Mouse (Mus musculus) kidney, embryonic 15.5 days (tissue): Measurements from ENCODE around the gene Hcn2. TPM values are rescaled to one million over a fixed set of nuclear protein-coding genes. Genes with fewer than 3 reads are reported as not detected.

Experiments
- ATAC-seq: fragments of 200-750 bp; cut with Nextera tagmentation; replicated peaks from 2 replicates; pipeline ENCODE4 v1.8.0; 2017; ENCODE audit warnings: moderate TSS enrichment; ENCODE audit not compliant: low FRiP score
- H3K27ac ChIP-seq: fragments of 300-500 bp; sonication (generic); 2 replicates; pipeline ENCODE4 v1.5.1; 2015; ENCODE audit warnings: mild to moderate bottlenecking, inconsistent platforms
- H3K27me3 ChIP-seq: fragments of 300-500 bp; sonication (generic); 2 replicates; pipeline ENCODE4 v1.6.1; 2015; ENCODE audit warnings: inconsistent platforms
- H3K36me3 ChIP-seq: fragments of 300-500 bp; sonication (generic); 2 replicates; pipeline ENCODE4 v1.6.1; 2015; ENCODE audit warnings: inconsistent platforms
- H3K4me1 ChIP-seq: fragments of 300-500 bp; sonication (generic); 2 replicates; pipeline ENCODE4 v1.6.1; 2015; ENCODE audit warnings: inconsistent platforms
- H3K4me2 ChIP-seq: fragments of 300-500 bp; sonication (generic); 2 replicates; pipeline ENCODE4 v1.6.1; 2015; ENCODE audit warnings: moderate library complexity, mild to moderate bottlenecking, inconsistent platforms
- H3K4me3 ChIP-seq: fragments of 300-500 bp; sonication (generic); replicated peaks from 2 replicates; pipeline ENCODE4 v1.5.1; 2015; ENCODE audit warnings: mild to moderate bottlenecking, inconsistent platforms
- H3K9ac ChIP-seq: fragments of 300-500 bp; sonication (generic); 2 replicates; pipeline ENCODE4 v1.6.1; 2015; ENCODE audit warnings: mild to moderate bottlenecking, inconsistent platforms
- H3K9me3 ChIP-seq: fragments of 300-500 bp; sonication (generic); replicated peaks from 2 replicates; pipeline ENCODE4 v1.6.1; 2016; ENCODE audit warnings: inconsistent platforms
- WGBS: fragments of 180-500 bp; shearing (Covaris S2); methylation state at CpG from one replicate; pipeline ENCODE4 v1.1.7; 2015; ENCODE audit warnings: mixed read lengths; 5-methylcytosine and 5-hydroxymethylcytosine counted together
- polyA plus RNA-seq: library from polyadenylated mRNA; unstranded; fragments of >200 nt; fragmentation: Nextera tagmentation; extraction: Ambion mirVana; gene quantifications from 2 replicates; pipeline ENCODE4 v1.2.1, GENCODE M21; 2015

Gene Hcn2
- polyA plus RNA-seq, 1 experiment from 2014 or later: 0.19 TPM

GRCm38 (mm10) chr10:79717640-79718357 is 1.4 kb downstream of the Hcn2 start:
- 4% methylated on average over 43 of the region's 43 CpGs for WGBS
- peaks cover 19% of the 10 kb centered on the region for H3K4me1 ChIP-seq
- peaks cover 70% of the 10 kb centered on the region for H3K27me3 ChIP-seq

GRCm38 (mm10) chr10:79721089-79721488 is 4.7 kb downstream of the Hcn2 start:
- peaks cover 26% of the 10 kb centered on the region for H3K4me1 ChIP-seq
- no peak for ATAC-seq
- no peak overlapping the region for H3K27ac ChIP-seq
- no peaks in the 10 kb centered on the region for H3K36me3 ChIP-seq
- no peaks in the 10 kb centered on the region for H3K9me3 ChIP-seq
- WGBS: 64% methylated on average over 5 of the region's 5 CpGs
- H3K4me3 ChIP-seq: no peak overlapping the region
- peaks cover 46% of the 10 kb centered on the region for H3K27me3 ChIP-seq
- H3K9ac ChIP-seq: no peak overlapping the region
- H3K4me2 ChIP-seq: no peak overlapping the region

More at GRCm38 (mm10) chr10:79717640-79718357, 1.4 kb downstream of the Hcn2 start:
- 0 out of 2 replicates have a peak, but pooled peaks have one; percentile 3 for ATAC-seq
- peak overlapping the region; percentile 59 for H3K4me3 ChIP-seq
- H3K36me3 ChIP-seq: no peaks in the 10 kb centered on the region
- peak overlapping the region; percentile 95 for H3K4me2 ChIP-seq
- H3K9ac ChIP-seq: no peak overlapping the region
- H3K27ac ChIP-seq: no peak overlapping the region
- H3K9me3 ChIP-seq: no peaks in the 10 kb centered on the region

DNA sequence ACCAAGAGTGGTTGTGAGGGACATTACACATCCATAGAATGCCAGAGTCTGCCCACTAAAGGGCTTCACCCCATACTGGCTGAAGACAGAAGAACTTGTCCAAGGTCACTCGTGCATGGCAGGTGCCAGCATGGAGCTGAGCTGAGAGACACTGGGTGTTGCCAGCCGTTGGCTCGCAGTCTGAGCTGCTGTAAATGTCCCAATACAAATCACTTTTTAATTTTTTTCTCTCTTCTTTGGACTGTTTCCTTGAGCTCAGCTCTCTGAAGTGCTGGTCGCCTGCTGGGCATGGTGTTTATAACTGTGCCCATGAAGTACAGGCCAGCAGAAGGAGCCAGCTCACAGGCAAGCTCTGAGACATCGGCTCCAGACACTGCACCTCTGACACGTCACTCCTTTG is 6.6 kb downstream of the Hcn2 start:
- Histone ChIP-seq H3K36me3 (no peaks in the 10 kb centered on the region), H3K27me3 (peaks cover 26% of the 10 kb centered on the region), H3K9ac (no peak overlapping the region), H3K4me1 (peaks cover 16% of the 10 kb centered on the region), H3K9me3 (no peaks in the 10 kb centered on the region), H3K4me3 (no peak overlapping the region), H3K27ac (no peak overlapping the region), H3K4me2 (no peak overlapping the region)
- WGBS: 73% methylated on average over 6 of the region's 6 CpGs
- ATAC-seq: no peak

DNA sequence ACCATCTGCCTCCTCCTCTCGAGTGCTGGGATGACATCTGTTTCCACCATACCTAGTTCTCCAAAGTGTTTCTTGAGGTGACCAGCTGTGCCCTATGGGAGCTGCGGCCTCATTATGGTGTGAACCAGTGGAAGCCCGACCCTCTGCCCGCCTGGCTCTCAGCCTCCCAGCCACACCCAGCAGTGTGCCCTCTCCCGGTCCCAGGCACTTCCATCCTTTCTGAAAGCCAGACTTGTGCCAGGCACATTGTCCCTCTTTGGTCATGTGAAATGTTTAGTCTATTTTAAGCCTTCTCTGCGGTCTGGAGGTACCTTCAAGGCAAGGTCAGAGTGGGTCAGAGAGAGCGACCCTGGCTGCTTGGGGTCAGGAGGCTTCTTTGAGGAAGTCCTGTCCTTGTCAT is 7.3 kb downstream of the Hcn2 start:
- no peak overlapping the region for H3K4me2 ChIP-seq
- ATAC-seq: no peak
- H3K4me3 ChIP-seq: no peak overlapping the region
- no peaks in the 10 kb centered on the region for H3K36me3 ChIP-seq
- peaks cover 20% of the 10 kb centered on the region for H3K27me3 ChIP-seq
- no peak overlapping the region for H3K9ac ChIP-seq
- H3K27ac ChIP-seq: no peak overlapping the region
- WGBS: 86% methylated on average over 7 of the region's 7 CpGs
- peaks cover 22% of the 10 kb centered on the region for H3K4me1 ChIP-seq
- H3K9me3 ChIP-seq: no peaks in the 10 kb centered on the region

DNA sequence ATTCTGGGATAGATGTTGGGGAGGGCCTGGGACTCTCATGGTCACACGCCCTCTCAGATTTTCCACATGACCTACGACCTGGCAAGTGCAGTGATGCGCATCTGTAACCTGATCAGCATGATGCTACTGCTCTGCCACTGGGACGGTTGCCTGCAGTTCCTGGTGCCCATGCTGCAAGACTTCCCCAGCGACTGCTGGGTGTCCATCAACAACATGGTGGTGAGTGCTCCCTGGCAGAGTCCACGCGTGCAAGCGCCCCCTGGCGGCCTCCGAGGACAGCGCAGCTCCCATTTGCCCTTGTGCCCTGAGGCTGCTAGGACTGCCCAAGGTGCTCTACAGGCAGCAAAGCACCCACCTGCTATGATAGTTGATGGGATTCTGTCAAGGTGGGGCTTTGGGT is 9.7 kb downstream of the Hcn2 start:
- no peak overlapping the region for H3K4me3 ChIP-seq
- 23% methylated on average over 11 of the region's 11 CpGs for WGBS
- H3K4me2 ChIP-seq: no peak overlapping the region
- H3K36me3 ChIP-seq: no peaks in the 10 kb centered on the region
- no peaks in the 10 kb centered on the region for H3K9me3 ChIP-seq
- H3K9ac ChIP-seq: no peak overlapping the region
- peak; percentile 67 for ATAC-seq
- 0 out of 2 replicates have a peak overlapping the region, but pooled peaks have one; percentile 54 for H3K27ac ChIP-seq
- H3K4me1 ChIP-seq: peaks cover 27% of the 10 kb centered on the region
- no peaks in the 10 kb centered on the region for H3K27me3 ChIP-seq

DNA sequence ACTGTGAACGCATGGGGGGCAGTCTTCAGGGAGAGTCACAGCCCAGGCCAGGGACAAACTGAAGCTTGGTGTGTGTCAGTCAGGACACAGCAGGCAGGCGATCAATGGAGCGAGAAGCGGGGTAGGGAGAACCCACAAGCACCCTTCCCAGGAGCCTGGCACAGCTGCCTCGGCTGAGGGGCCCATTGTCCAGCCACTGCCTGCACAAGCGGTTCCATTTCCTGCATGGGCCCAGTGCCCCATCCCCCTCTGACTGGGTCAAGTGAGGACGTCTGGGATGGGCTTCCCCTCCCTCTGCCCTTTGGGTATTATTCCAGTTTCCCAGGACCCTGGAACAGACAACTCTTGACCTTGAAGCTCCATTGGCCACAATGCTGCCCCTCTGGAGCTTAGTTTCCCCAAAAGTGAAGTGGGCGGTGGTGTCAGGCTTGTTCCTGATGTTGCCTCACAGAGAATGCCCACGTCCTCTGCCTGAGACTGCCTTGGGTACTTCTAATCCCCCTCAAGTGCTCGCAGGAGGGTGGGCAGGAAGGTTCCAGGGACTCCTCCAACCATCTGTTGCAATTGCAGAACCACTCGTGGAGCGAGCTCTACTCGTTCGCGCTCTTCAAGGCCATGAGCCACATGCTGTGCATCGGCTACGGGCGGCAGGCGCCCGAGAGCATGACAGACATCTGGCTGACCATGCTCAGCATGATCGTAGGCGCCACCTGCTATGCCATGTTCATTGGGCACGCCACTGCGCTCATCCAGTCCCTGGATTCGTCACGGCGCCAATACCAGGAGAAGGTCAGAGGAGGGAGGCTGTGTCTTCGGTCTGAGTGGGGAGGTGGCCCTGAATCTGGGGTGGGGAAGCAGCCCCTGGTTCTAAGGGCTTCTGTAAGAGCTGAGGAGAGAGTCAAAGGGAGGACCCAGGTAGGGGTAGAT is 12.2 kb downstream of the Hcn2 start:
- H3K27me3 ChIP-seq: no peaks in the 10 kb centered on the region
- no peak overlapping the region for H3K4me2 ChIP-seq
- peaks cover 27% of the 10 kb centered on the region for H3K4me1 ChIP-seq
- H3K4me3 ChIP-seq: no peak overlapping the region
- H3K9ac ChIP-seq: no peak overlapping the region
- no peaks in the 10 kb centered on the region for H3K9me3 ChIP-seq
- 0 out of 2 replicates have a peak, but pooled peaks have one; percentile 8 for ATAC-seq
- 67% methylated on average over 28 of the region's 28 CpGs for WGBS
- peaks cover 10% of the 10 kb centered on the region for H3K36me3 ChIP-seq
- H3K27ac ChIP-seq: no peak overlapping the region

DNA sequence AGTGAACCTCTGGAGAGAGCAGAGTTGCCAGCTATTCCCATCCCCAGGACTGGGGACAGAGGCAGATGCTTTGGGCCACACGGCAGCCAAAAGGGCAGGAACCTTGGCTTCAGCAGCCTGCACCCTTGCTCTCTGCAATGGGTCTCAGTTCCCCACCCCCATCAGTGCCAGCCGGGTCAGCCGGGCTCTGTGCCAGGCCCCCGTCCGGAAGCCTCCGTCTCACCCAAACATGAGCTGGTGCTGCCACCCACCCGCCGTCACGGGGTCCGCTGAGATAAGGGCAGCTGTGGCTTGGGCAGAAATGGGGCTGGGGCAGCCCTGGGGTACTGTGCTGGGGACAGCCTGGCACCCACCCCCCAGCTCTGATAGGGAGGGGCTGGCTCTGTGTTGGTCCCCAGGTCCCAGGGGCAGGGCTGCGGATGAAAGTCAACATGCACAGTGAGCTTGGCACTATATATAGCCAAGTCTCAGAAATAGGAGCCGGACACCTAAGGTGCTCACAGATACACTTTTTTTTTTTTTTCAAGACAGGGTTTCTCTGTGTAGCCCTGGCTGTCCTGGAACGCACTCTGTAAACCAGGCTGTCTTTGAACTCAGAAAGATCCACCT is 13.0 kb downstream of the Hcn2 start:
- peaks cover 27% of the 10 kb centered on the region for H3K4me1 ChIP-seq
- no peak overlapping the region for H3K9ac ChIP-seq
- no peak overlapping the region for H3K4me3 ChIP-seq
- no peak for ATAC-seq
- peaks cover 19% of the 10 kb centered on the region for H3K36me3 ChIP-seq
- 83% methylated on average over 13 of the region's 13 CpGs for WGBS
- H3K27me3 ChIP-seq: no peaks in the 10 kb centered on the region
- H3K4me2 ChIP-seq: no peak overlapping the region
- H3K27ac ChIP-seq: no peak overlapping the region
- H3K9me3 ChIP-seq: no peaks in the 10 kb centered on the region

GRCm38 (mm10) chr10:79732500-79732899 is 16.1 kb downstream of the Hcn2 start:
- Histone ChIP-seq H3K27me3 (no peaks in the 10 kb centered on the region), H3K27ac (no peak overlapping the region), H3K9ac (no peak overlapping the region), H3K9me3 (peaks cover 6% of the 10 kb centered on the region; the same call in 1 of the 2 replicates), H3K4me1 (peaks cover 21% of the 10 kb centered on the region), H3K36me3 (peaks cover 49% of the 10 kb centered on the region), H3K4me2 (no peak overlapping the region), H3K4me3 (no peak overlapping the region)
- no peak for ATAC-seq
- 96% methylated on average over 1 of the region's 1 CpGs for WGBS

GRCm38 (mm10) chr10:79733847-79734246 is 17.4 kb downstream of the Hcn2 start:
- H3K27me3 ChIP-seq: no peaks in the 10 kb centered on the region
- ATAC-seq: no peak
- H3K9me3 ChIP-seq: peaks cover 19% of the 10 kb centered on the region
- no peak overlapping the region for H3K4me2 ChIP-seq
- no peak overlapping the region for H3K9ac ChIP-seq
- H3K4me3 ChIP-seq: no peak overlapping the region
- H3K27ac ChIP-seq: no peak overlapping the region
- peaks cover 11% of the 10 kb centered on the region; the same call in 1 of the 2 replicates for H3K4me1 ChIP-seq
- H3K36me3 ChIP-seq: peaks cover 63% of the 10 kb centered on the region
- 88% methylated on average over 15 of the region's 15 CpGs for WGBS

- Histone ChIP-seq H3K27me3 (no peaks in the 10 kb centered on the region), H3K9ac (no peak overlapping the region), H3K4me2 (peak overlapping the region; percentile 45), H3K9me3 (peaks cover 34% of the 10 kb centered on the region), H3K4me1 (peaks cover 7% of the 10 kb centered on the region; the same call in 1 of the 2 replicates), H3K4me3 (peak overlapping the region; percentile 15), H3K27ac (no peak overlapping the region), H3K36me3 (peaks cover 78% of the 10 kb centered on the region)
- ATAC-seq: no peak
- 28% methylated on average over 52 of the region's 52 CpGs for WGBS
Measured at GRCm38 (mm10) chr10:79735361-79735760, 18.9 kb downstream of the Hcn2 start.

- H3K4me2 ChIP-seq: no peak overlapping the region
- H3K4me1 ChIP-seq: peaks cover 7% of the 10 kb centered on the region; the same call in 1 of the 2 replicates
- ATAC-seq: no peak
Measured at GRCm38 (mm10) chr10:79736706-79737105, 20.3 kb downstream of the Hcn2 start.

More at GRCm38 (mm10) chr10:79736706-79737105, 20.3 kb downstream of the Hcn2 start:
- WGBS: 85% methylated on average over 14 of the region's 14 CpGs
- Histone ChIP-seq H3K4me3 (no peak overlapping the region), H3K36me3 (peaks cover 90% of the 10 kb centered on the region), H3K9me3 (peaks cover 39% of the 10 kb centered on the region), H3K27me3 (no peaks in the 10 kb centered on the region), H3K27ac (no peak overlapping the region), H3K9ac (no peak overlapping the region)
